21 mouse cellular contexts compared by ENCODE assay signal in the genomic region with DNA sequence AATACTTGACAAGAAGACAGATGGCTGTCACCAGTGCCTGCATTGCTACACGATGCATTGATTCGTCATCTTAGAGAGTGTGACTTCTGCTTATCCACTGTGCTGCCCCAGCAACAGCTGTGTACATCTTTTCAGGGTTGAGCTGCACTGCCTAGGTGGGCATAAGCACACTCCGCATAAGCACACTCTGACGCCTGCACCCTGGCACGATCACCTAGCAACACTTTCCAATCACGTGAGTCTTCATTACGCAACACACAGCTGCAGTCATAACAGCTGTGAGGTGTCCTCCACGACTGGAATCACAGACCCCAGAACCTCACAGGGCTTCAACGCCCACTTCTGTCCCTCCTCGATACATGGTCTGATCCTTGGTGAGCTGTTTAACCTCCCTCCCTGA. TPM values are rescaled to one million over a fixed set of nuclear protein-coding genes. Genes with fewer than 3 reads are reported as not detected.
A peak's percentile ranks its signal among the peaks of the same experiment; 100 is the strongest.
DNase-seq lines count a peak whose midpoint lies in the region; ATAC-seq lines count a peak whose summit lies in the region.
"Had no signal": no experiment of that assay in that cellular context is flagged by ENCODE, and none has a peak within 500 bp of the region (broad histone marks: within the 10 kb centered on the region; RNA-seq: fewer than 3 reads in every experiment).

No protein-coding gene starts in this region.

- no peaks in the 10 kb centered on the region for H3K9me3 ChIP-seq in embryonic facial prominence, embryonic 12.5 days
- no peaks in the 10 kb centered on the region for H3K9me3 ChIP-seq in embryonic facial prominence, embryonic 10.5 days
- H3K9me3 ChIP-seq: heart, embryonic 15.5 days; hindbrain, embryonic 10.5 days; kidney, embryonic 15.5 days; neural tube, embryonic 13.5 days had no signal

- no peak overlapping the region for H3K4me2 ChIP-seq in embryonic facial prominence, embryonic 12.5 days (replicated peaks)
- H3K4me2 ChIP-seq: heart, embryonic 15.5 days; kidney, embryonic 15.5 days; midbrain, embryonic 11.5 days; neural tube, embryonic 13.5 days had no signal

- WGBS in embryonic facial prominence, embryonic 12.5 days, result 88% methylated on average over 10 of the region's 10 CpGs
- WGBS in embryonic facial prominence, embryonic 10.5 days, result 87% methylated on average over 10 of the region's 10 CpGs

- no peaks in the 10 kb centered on the region for H3K36me3 ChIP-seq in embryonic facial prominence, embryonic 12.5 days
- H3K36me3 ChIP-seq in embryonic facial prominence, embryonic 10.5 days (replicated peaks), result no peaks in the 10 kb centered on the region
- H3K36me3 ChIP-seq: heart, embryonic 15.5 days; hindbrain, embryonic 10.5 days; kidney, embryonic 15.5 days; neural tube, embryonic 13.5 days had no signal

- no peak overlapping the region for H3K9ac ChIP-seq in embryonic facial prominence, embryonic 12.5 days
- H3K9ac ChIP-seq: heart, embryonic 15.5 days; kidney, embryonic 15.5 days; neural tube, embryonic 13.5 days had no signal

- H3K4me3 ChIP-seq in embryonic facial prominence, embryonic 12.5 days, result no peak overlapping the region
- no peak overlapping the region for H3K4me3 ChIP-seq in embryonic facial prominence, embryonic 10.5 days
- H3K4me3 ChIP-seq: gastrocnemius, adult 2 months; heart, adult 2 months; heart, embryonic 15.5 days; hindbrain, embryonic 10.5 days; kidney, embryonic 15.5 days; neural tube, embryonic 13.5 days had no signal

- ATAC-seq in embryonic facial prominence, embryonic 12.5 days (ENCODE audit: insufficient number of reproducible peaks, insufficient read depth, low FRiP score, low TSS enrichment), result 0 out of 2 replicates have a peak, but pooled peaks have one; percentile 8
- ATAC-seq in granulocyte monocyte progenitor cell, adult 5-6 weeks (replicated peaks; ENCODE audit: poor library complexity, severe bottlenecking), result peak; percentile 35
- peak; percentile 21; the same call in 1 of the 2 replicates for ATAC-seq in megakaryocyte progenitor cell, adult 5-6 weeks (replicated peaks; ENCODE audit: poor library complexity)

- H3K27me3 ChIP-seq in embryonic facial prominence, embryonic 12.5 days, result no peaks in the 10 kb centered on the region
- H3K27me3 ChIP-seq in embryonic facial prominence, embryonic 10.5 days (replicated peaks; ENCODE audit: low read depth, poor library complexity, severe bottlenecking), result no peaks in the 10 kb centered on the region
- H3K27me3 ChIP-seq: neural tube, embryonic 13.5 days had no signal

- H3K4me1 ChIP-seq in embryonic facial prominence, embryonic 12.5 days, result no peaks in the 10 kb centered on the region
- peaks cover 15% of the 10 kb centered on the region; the same call in 1 of the 2 replicates for H3K4me1 ChIP-seq in embryonic facial prominence, embryonic 10.5 days
- H3K4me1 ChIP-seq: heart, embryonic 15.5 days; neural tube, embryonic 13.5 days had no signal

- no peak overlapping the region for H3K27ac ChIP-seq in embryonic facial prominence, embryonic 12.5 days
- no peak overlapping the region for H3K27ac ChIP-seq in embryonic facial prominence, embryonic 10.5 days (replicated peaks)
- H3K27ac ChIP-seq: gastrocnemius, adult 2 months; heart, adult 2 months; heart, embryonic 15.5 days; hindbrain, embryonic 10.5 days; kidney, embryonic 15.5 days; neural tube, embryonic 13.5 days had no signal

- no peak for DNase-seq in embryonic facial prominence, embryonic 10.5 days (ENCODE audit: low spot score)
- DNase-seq in layer of hippocampus, adult 9-11 months, result peak; percentile 19
- no peak for DNase-seq in layer of hippocampus, adult 18-20 months (ENCODE audit: low spot score in 2 of 2)
- DNase-seq in urinary bladder, postnatal 25 days (ENCODE audit: low spot score), result no peak
- no peak for DNase-seq in thymus, postnatal 14 days

RNA-seq across cellular contexts. Expression of a gene that starts 12.8 kb away (rescaled TPM):
- not detected in 2 replicates for polyA plus RNA-seq in embryonic facial prominence, embryonic 12.5 days (2016; fragmentation: Nextera tagmentation; extraction: Ambion mirVana)
- polyA plus RNA-seq in embryonic facial prominence, embryonic 10.5 days (2016; fragmentation: Nextera tagmentation; extraction: Ambion mirVana), result not detected in 2 replicates
- not detected for total RNA-seq in layer of hippocampus, adult 18-20 months (2021)
- not detected in 2 replicates for total RNA-seq in granulocyte monocyte progenitor cell, adult 5-6 weeks (2014; fragmentation: Nextera tagmentation)
- not detected in 2 replicates for total RNA-seq in granulocyte monocyte progenitor cell, adult 5-6 weeks (2017)
- not detected in 2 replicates for total RNA-seq in megakaryocyte progenitor cell, adult 5-6 weeks (2015)
- not detected in 2 replicates for total RNA-seq in megakaryocyte progenitor cell, adult 5-6 weeks (2017)
- total RNA-seq: adrenal gland, postnatal 4 days; gastrocnemius, adult 2 months; heart, adult 2 months; left cerebral cortex, postnatal 14 days had no signal
- polyA plus RNA-seq: forebrain, embryonic 14.5 days; heart, adult 2 months; heart, embryonic 15.5 days; hindbrain, embryonic 10.5 days; kidney, embryonic 15.5 days; large intestine, adult 2 months; liver, embryonic 16.5 days; midbrain, embryonic 11.5 days; neural tube, embryonic 13.5 days; Patski had no signal

RNA-seq across cellular contexts. Expression of a gene that starts 28.7 kb away (rescaled TPM):
- polyA plus RNA-seq in embryonic facial prominence, embryonic 12.5 days (2016; fragmentation: Nextera tagmentation; extraction: Ambion mirVana), result 0.08 TPM in 1 of 2 replicates, not detected in the other
- not detected in 2 replicates for polyA plus RNA-seq in embryonic facial prominence, embryonic 10.5 days (2016; fragmentation: Nextera tagmentation; extraction: Ambion mirVana)
- total RNA-seq in layer of hippocampus, adult 18-20 months (2021), result 1 to 10 TPM; 6.3 to 7.8 TPM
- total RNA-seq in granulocyte monocyte progenitor cell, adult 5-6 weeks (2014; fragmentation: Nextera tagmentation), result not detected in 2 replicates
- not detected in 2 replicates for total RNA-seq in granulocyte monocyte progenitor cell, adult 5-6 weeks (2017)
- total RNA-seq in megakaryocyte progenitor cell, adult 5-6 weeks (2015), result not detected in 2 replicates
- not detected in 2 replicates for total RNA-seq in megakaryocyte progenitor cell, adult 5-6 weeks (2017)
- total RNA-seq: adrenal gland, postnatal 4 days; gastrocnemius, adult 2 months; heart, adult 2 months had no signal
- polyA plus RNA-seq: heart, adult 2 months; heart, embryonic 15.5 days; hindbrain, embryonic 10.5 days; kidney, embryonic 15.5 days; large intestine, adult 2 months; liver, embryonic 16.5 days; Patski had no signal

RNA-seq across cellular contexts. Expression of a gene that starts 30.5 kb away (rescaled TPM):
- polyA plus RNA-seq in embryonic facial prominence, embryonic 12.5 days (2016; fragmentation: Nextera tagmentation; extraction: Ambion mirVana), result not detected in 2 replicates
- polyA plus RNA-seq in embryonic facial prominence, embryonic 10.5 days (2016; fragmentation: Nextera tagmentation; extraction: Ambion mirVana), result not detected in 2 replicates
- not detected for total RNA-seq in layer of hippocampus, adult 18-20 months (2021)
- not detected in 2 replicates for total RNA-seq in granulocyte monocyte progenitor cell, adult 5-6 weeks (2014; fragmentation: Nextera tagmentation)
- not detected in 2 replicates for total RNA-seq in granulocyte monocyte progenitor cell, adult 5-6 weeks (2017)
- total RNA-seq in megakaryocyte progenitor cell, adult 5-6 weeks (2015), result not detected in 2 replicates
- total RNA-seq in megakaryocyte progenitor cell, adult 5-6 weeks (2017), result not detected in 2 replicates
- total RNA-seq: adrenal gland, postnatal 4 days; gastrocnemius, adult 2 months; heart, adult 2 months; left cerebral cortex, postnatal 14 days had no signal
- polyA plus RNA-seq: forebrain, embryonic 14.5 days; heart, adult 2 months; heart, embryonic 15.5 days; hindbrain, embryonic 10.5 days; kidney, embryonic 15.5 days; large intestine, adult 2 months; liver, embryonic 16.5 days; midbrain, embryonic 11.5 days; neural tube, embryonic 13.5 days; Patski had no signal

RNA-seq across cellular contexts. Expression of a gene that starts 44.5 kb away (rescaled TPM):
- not detected in 2 replicates for polyA plus RNA-seq in embryonic facial prominence, embryonic 12.5 days (2016; fragmentation: Nextera tagmentation; extraction: Ambion mirVana)
- not detected in 2 replicates for polyA plus RNA-seq in embryonic facial prominence, embryonic 10.5 days (2016; fragmentation: Nextera tagmentation; extraction: Ambion mirVana)
- total RNA-seq in layer of hippocampus, adult 18-20 months (2021), result 10 to 100 TPM in 1 of 2 experiments, 1 to 10 TPM in 1; 7.3 to 10.5 TPM
- total RNA-seq in granulocyte monocyte progenitor cell, adult 5-6 weeks (2014; fragmentation: Nextera tagmentation), result not detected in 2 replicates
- not detected in 2 replicates for total RNA-seq in granulocyte monocyte progenitor cell, adult 5-6 weeks (2017)
- total RNA-seq in megakaryocyte progenitor cell, adult 5-6 weeks (2015), result not detected in 2 replicates
- total RNA-seq in megakaryocyte progenitor cell, adult 5-6 weeks (2017), result not detected in 2 replicates
- total RNA-seq: adrenal gland, postnatal 4 days; gastrocnemius, adult 2 months; heart, adult 2 months had no signal
- polyA plus RNA-seq: forebrain, embryonic 14.5 days; heart, adult 2 months; heart, embryonic 15.5 days; hindbrain, embryonic 10.5 days; kidney, embryonic 15.5 days; large intestine, adult 2 months; liver, embryonic 16.5 days; midbrain, embryonic 11.5 days; neural tube, embryonic 13.5 days; Patski had no signal

Comparison
In these comparisons a context has a peak if more than half of its experiments do, and no peak if none do; other contexts are left out.
1. RNA of a gene that starts 28.7 kb away (total RNA-seq): 6.3 to 7.8 TPM in layer of hippocampus, adult 18-20 months; not detected in granulocyte monocyte progenitor cell, adult 5-6 weeks and not detected in megakaryocyte progenitor cell, adult 5-6 weeks; every median in the first group is over 4 times any median in the second.
2. Peak in every context shown above with its lines, with median percentiles within 50 percentile points of each other: ATAC-seq.